Mouse (Mus musculus): ENCODE measurements around the gene Riox1. TPM values are rescaled to one million over a fixed set of nuclear protein-coding genes. Genes with fewer than 3 reads are reported as not detected.

The Riox1 gene
- polyA plus RNA-seq, 1 experiment from 2014 or later = 15.0 TPM

GRCm38 (mm10) chr12:83922724-83923485 lies 27.5 kb upstream of the Riox1 start:
- Histone ChIP-seq H3K9ac (replicated peaks; ENCODE audit: low read length) (peak overlapping the region; percentile 78), H3K27me3 (ENCODE audit: control insufficient read depth, insufficient read depth, low read length) (no peaks in the 10 kb centered on the region), H3K4me3 (ENCODE audit: low read depth, low read length) (peak overlapping the region; percentile 96), H3K4me2 (ENCODE audit: low read depth, low read length) (peak overlapping the region; percentile 39), H3K36me3 (replicated peaks; ENCODE audit: control insufficient read depth, insufficient read depth, low read depth, low read length) (no peaks in the 10 kb centered on the region), H3K9me3 (replicated peaks; ENCODE audit: control insufficient read depth, low read length) (no peaks in the 10 kb centered on the region), H3K27ac (replicated peaks; ENCODE audit: low read depth, low read length) (no peak overlapping the region), H3K4me1 (ENCODE audit: control insufficient read depth, insufficient read depth, low read length) (no peaks in the 10 kb centered on the region)
- DNase-seq (ENCODE audit: low spot score) (peak; percentile 26), ATAC-seq (replicated peaks; ENCODE audit: insufficient number of reproducible peaks, low FRiP score, low TSS enrichment, low read depth) (no peak)
- WGBS = 38% methylated on average over 8 of the region's 8 CpGs

DNA sequence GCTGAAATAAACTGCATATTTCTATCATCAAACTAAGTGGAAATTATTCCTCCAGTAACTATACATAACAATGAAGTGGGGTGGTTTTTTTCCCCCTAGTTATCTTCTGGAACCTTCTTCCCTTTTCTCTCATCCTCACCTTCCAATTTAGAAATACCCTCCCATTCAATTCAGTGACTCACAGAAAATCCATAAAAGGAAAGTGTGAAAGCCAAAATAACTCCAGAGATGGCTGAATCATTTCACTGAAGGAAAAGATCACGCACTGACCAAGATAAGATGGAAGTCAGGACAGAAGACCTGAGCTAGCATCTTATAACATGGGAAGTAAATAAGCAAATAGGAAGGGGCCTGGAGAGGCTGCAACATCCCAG lies 26.9 kb upstream of the Riox1 start:
- Histone ChIP-seq H3K4me3 (ENCODE audit: low read depth, low read length) (no peak overlapping the region), H3K27ac (replicated peaks; ENCODE audit: low read depth, low read length) (no peak overlapping the region), H3K9ac (replicated peaks; ENCODE audit: low read length) (no peak overlapping the region), H3K27me3 (ENCODE audit: control insufficient read depth, insufficient read depth, low read length) (no peaks in the 10 kb centered on the region), H3K4me1 (ENCODE audit: control insufficient read depth, insufficient read depth, low read length) (no peaks in the 10 kb centered on the region), H3K36me3 (replicated peaks; ENCODE audit: control insufficient read depth, insufficient read depth, low read depth, low read length) (no peaks in the 10 kb centered on the region), H3K4me2 (ENCODE audit: low read depth, low read length) (no peak overlapping the region), H3K9me3 (replicated peaks; ENCODE audit: control insufficient read depth, low read length) (no peaks in the 10 kb centered on the region)
- WGBS = 94% methylated on average over 1 of the region's 1 CpGs
- no peak for ATAC-seq (replicated peaks; ENCODE audit: insufficient number of reproducible peaks, low FRiP score, low TSS enrichment, low read depth)
- DNase-seq (ENCODE audit: low spot score) = no peak

- Histone ChIP-seq H3K4me1 (ENCODE audit: control insufficient read depth, insufficient read depth, low read length) (no peaks in the 10 kb centered on the region), H3K36me3 (replicated peaks; ENCODE audit: control insufficient read depth, insufficient read depth, low read depth, low read length) (no peaks in the 10 kb centered on the region), H3K9ac (replicated peaks; ENCODE audit: low read length) (no peak overlapping the region; the same call in 1 of the 2 replicates), H3K27me3 (ENCODE audit: control insufficient read depth, insufficient read depth, low read length) (no peaks in the 10 kb centered on the region), H3K27ac (replicated peaks; ENCODE audit: low read depth, low read length) (no peak overlapping the region), H3K9me3 (replicated peaks; ENCODE audit: control insufficient read depth, low read length) (no peaks in the 10 kb centered on the region), H3K4me3 (ENCODE audit: low read depth, low read length) (no peak overlapping the region), H3K4me2 (ENCODE audit: low read depth, low read length) (no peak overlapping the region)
- ATAC-seq (replicated peaks; ENCODE audit: insufficient number of reproducible peaks, low FRiP score, low TSS enrichment, low read depth) = no peak
- peak; percentile 24 for DNase-seq (ENCODE audit: low spot score)
- 46% methylated on average over 3 of the region's 3 CpGs for WGBS
These were observed 26.1 kb upstream of the Riox1 start for GRCm38 (mm10) chr12:83924332-83924731.

DNA sequence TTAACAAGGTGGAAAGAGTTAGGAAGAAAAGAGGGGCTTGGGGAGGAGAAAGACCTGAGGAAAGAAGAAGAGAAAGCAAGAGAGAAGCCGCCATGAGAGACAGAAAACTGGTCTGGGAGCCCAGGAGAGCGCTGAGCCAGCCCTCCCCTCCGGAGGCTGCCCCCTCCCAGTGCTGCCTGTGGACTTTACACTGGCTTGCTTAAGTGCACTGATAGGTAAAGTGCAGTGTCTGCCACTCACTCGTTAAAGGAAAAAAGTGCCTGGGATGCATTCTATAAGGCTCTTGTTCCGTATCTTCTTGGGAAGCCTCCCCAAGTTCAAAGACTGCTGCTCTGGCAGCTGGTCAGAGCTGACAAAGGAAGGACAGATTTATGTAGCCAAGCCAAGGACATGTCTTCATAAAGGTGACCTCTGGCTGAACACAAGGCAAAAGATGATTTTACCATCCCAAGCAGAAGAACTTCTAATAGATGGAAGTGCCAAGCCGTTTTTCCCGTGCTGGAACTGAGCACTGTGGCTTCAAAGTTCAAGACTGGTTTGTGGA lies 25.2 kb upstream of the Riox1 start:
- WGBS = 58% methylated on average over 7 of the region's 7 CpGs

DNA sequence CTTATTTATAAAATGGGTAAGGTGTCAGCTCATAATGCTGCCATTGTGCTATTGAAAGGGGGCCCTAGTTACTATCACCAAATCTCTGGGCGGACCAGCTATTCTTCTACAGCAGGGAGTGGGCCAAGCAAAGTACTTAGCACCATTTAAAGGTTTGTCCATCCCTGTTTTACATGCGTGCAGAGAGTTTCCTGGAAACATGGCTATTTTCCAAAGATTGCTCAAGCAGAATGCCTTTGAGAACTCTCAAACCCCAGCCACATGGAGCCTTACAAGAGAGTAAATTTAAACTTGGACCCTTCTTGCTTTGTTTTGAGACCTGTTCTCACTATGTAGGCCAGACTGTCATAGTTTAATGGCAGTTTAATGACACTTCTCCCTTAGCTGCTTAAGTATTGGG lies 24.3 kb upstream of the Riox1 start:
- H3K9ac ChIP-seq (replicated peaks; ENCODE audit: low read length) = no peak overlapping the region
- ATAC-seq (replicated peaks; ENCODE audit: insufficient number of reproducible peaks, low FRiP score, low TSS enrichment, low read depth) (no peak), DNase-seq (ENCODE audit: low spot score) (no peak)
- no peak overlapping the region for H3K4me3 ChIP-seq (ENCODE audit: low read depth, low read length)
- H3K9me3 ChIP-seq (replicated peaks; ENCODE audit: control insufficient read depth, low read length) = no peaks in the 10 kb centered on the region
- no peak overlapping the region for H3K27ac ChIP-seq (replicated peaks; ENCODE audit: low read depth, low read length)
- WGBS = 84% methylated on average over 2 of the region's 2 CpGs
- H3K36me3 ChIP-seq (replicated peaks; ENCODE audit: control insufficient read depth, insufficient read depth, low read depth, low read length) = no peaks in the 10 kb centered on the region
- H3K27me3 ChIP-seq (ENCODE audit: control insufficient read depth, insufficient read depth, low read length) = no peaks in the 10 kb centered on the region
- no peak overlapping the region for H3K4me2 ChIP-seq (ENCODE audit: low read depth, low read length)
- H3K4me1 ChIP-seq (ENCODE audit: control insufficient read depth, insufficient read depth, low read length) = no peaks in the 10 kb centered on the region

More for the DNA sequence above, 25.2 kb upstream of the Riox1 start:
- no peaks in the 10 kb centered on the region for H3K9me3 ChIP-seq (replicated peaks; ENCODE audit: control insufficient read depth, low read length)
- ATAC-seq (replicated peaks; ENCODE audit: insufficient number of reproducible peaks, low FRiP score, low TSS enrichment, low read depth) (no peak), DNase-seq (ENCODE audit: low spot score) (no peak)
- H3K36me3 ChIP-seq (replicated peaks; ENCODE audit: control insufficient read depth, insufficient read depth, low read depth, low read length) = no peaks in the 10 kb centered on the region
- H3K4me3 ChIP-seq (ENCODE audit: low read depth, low read length) = no peak overlapping the region
- H3K4me1 ChIP-seq (ENCODE audit: control insufficient read depth, insufficient read depth, low read length) = no peaks in the 10 kb centered on the region
- no peak overlapping the region for H3K9ac ChIP-seq (replicated peaks; ENCODE audit: low read length)
- no peak overlapping the region for H3K27ac ChIP-seq (replicated peaks; ENCODE audit: low read depth, low read length)
- H3K27me3 ChIP-seq (ENCODE audit: control insufficient read depth, insufficient read depth, low read length) = no peaks in the 10 kb centered on the region
- H3K4me2 ChIP-seq (ENCODE audit: low read depth, low read length) = no peak overlapping the region

DNA sequence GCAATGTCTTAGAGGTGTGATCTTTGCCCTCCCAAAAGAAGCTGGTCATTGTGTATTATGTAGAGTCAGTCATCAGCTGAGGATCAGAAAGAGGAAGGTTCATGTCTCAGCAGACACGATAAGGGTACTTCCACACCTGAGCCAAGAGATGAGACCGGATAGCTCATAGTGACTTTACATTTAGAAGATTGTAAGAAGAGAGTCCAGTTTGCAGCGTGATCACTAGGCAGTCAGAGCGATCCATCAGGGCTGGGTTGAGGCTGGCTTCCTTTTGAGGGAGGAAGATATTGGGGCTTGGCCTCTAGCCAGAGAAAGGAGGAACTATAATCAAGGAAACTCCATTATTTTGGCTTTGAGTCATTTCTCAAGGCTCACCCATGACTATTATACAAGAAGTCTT lies 22.7 kb upstream of the Riox1 start:
- H3K27me3 ChIP-seq (ENCODE audit: control insufficient read depth, insufficient read depth, low read length) = no peaks in the 10 kb centered on the region
- WGBS = 89% methylated on average over 4 of the region's 4 CpGs
- no peaks in the 10 kb centered on the region for H3K9me3 ChIP-seq (replicated peaks; ENCODE audit: control insufficient read depth, low read length)
- no peaks in the 10 kb centered on the region for H3K4me1 ChIP-seq (ENCODE audit: control insufficient read depth, insufficient read depth, low read length)
- H3K9ac ChIP-seq (replicated peaks; ENCODE audit: low read length) = no peak overlapping the region
- H3K4me3 ChIP-seq (ENCODE audit: low read depth, low read length) = no peak overlapping the region
- DNase-seq (ENCODE audit: low spot score) = no peak
- H3K36me3 ChIP-seq (replicated peaks; ENCODE audit: control insufficient read depth, insufficient read depth, low read depth, low read length) = no peaks in the 10 kb centered on the region
- H3K27ac ChIP-seq (replicated peaks; ENCODE audit: low read depth, low read length) = no peak overlapping the region
- no peak overlapping the region for H3K4me2 ChIP-seq (ENCODE audit: low read depth, low read length)
- no peak for ATAC-seq (replicated peaks; ENCODE audit: insufficient number of reproducible peaks, low FRiP score, low TSS enrichment, low read depth)

- ATAC-seq (replicated peaks; ENCODE audit: insufficient number of reproducible peaks, low FRiP score, low TSS enrichment, low read depth) (no peak), DNase-seq (ENCODE audit: low spot score) (no peak)
- WGBS = 18% methylated on average over 2 of the region's 2 CpGs
- no peaks in the 10 kb centered on the region for H3K4me1 ChIP-seq (ENCODE audit: control insufficient read depth, insufficient read depth, low read length)
- H3K27me3 ChIP-seq (ENCODE audit: control insufficient read depth, insufficient read depth, low read length) = no peaks in the 10 kb centered on the region
- H3K36me3 ChIP-seq (replicated peaks; ENCODE audit: control insufficient read depth, insufficient read depth, low read depth, low read length) = no peaks in the 10 kb centered on the region
- no peak overlapping the region for H3K4me2 ChIP-seq (ENCODE audit: low read depth, low read length)
- H3K9me3 ChIP-seq (replicated peaks; ENCODE audit: control insufficient read depth, low read length) = no peaks in the 10 kb centered on the region
- H3K27ac ChIP-seq (replicated peaks; ENCODE audit: low read depth, low read length) = no peak overlapping the region
- H3K4me3 ChIP-seq (ENCODE audit: low read depth, low read length) = no peak overlapping the region
- H3K9ac ChIP-seq (replicated peaks; ENCODE audit: low read length) = no peak overlapping the region
These were observed 21.1 kb upstream of the Riox1 start for GRCm38 (mm10) chr12:83929186-83929804.

DNA sequence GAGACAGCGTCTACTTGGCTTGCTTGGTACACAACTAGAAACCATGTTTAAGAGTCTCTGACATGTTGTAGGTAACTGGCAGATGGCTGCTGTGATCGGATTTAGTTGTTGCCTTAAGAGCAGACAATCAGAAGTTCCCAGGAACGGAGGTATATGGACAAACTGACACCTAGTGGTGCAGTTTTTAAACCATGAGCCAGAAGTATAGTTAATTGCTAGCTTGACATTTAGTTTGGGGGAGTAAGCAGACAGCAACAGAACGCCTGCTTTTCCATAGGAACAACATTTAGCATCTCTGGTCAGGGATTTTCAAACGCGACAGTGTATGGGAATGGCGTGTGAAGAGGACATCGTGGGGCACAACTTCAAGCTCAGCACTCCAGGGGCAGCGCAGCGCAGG lies 12.8 kb upstream of the Riox1 start:
- no peak overlapping the region for H3K4me2 ChIP-seq (ENCODE audit: low read depth, low read length)
- no peaks in the 10 kb centered on the region for H3K27me3 ChIP-seq (ENCODE audit: control insufficient read depth, insufficient read depth, low read length)
- DNase-seq (ENCODE audit: low spot score) (no peak), ATAC-seq (replicated peaks; ENCODE audit: insufficient number of reproducible peaks, low FRiP score, low TSS enrichment, low read depth) (no peak)
- 72% methylated on average over 10 of the region's 10 CpGs for WGBS
- no peaks in the 10 kb centered on the region for H3K4me1 ChIP-seq (ENCODE audit: control insufficient read depth, insufficient read depth, low read length)
- H3K4me3 ChIP-seq (ENCODE audit: low read depth, low read length) = no peak overlapping the region
- no peaks in the 10 kb centered on the region for H3K9me3 ChIP-seq (replicated peaks; ENCODE audit: control insufficient read depth, low read length)
- H3K36me3 ChIP-seq (replicated peaks; ENCODE audit: control insufficient read depth, insufficient read depth, low read depth, low read length) = no peaks in the 10 kb centered on the region
- H3K27ac ChIP-seq (replicated peaks; ENCODE audit: low read depth, low read length) = no peak overlapping the region
- no peak overlapping the region for H3K9ac ChIP-seq (replicated peaks; ENCODE audit: low read length)

All from embryonic facial prominence, embryonic 11.5 days (tissue).